9 mouse cellular contexts compared by ENCODE assay signal in genomic region chr12:8881736-8882135, GRCm38 (mm10). TPM values are rescaled to one million over a fixed set of nuclear protein-coding genes. Genes with fewer than 3 reads are reported as not detected.
DNase-seq lines count a peak whose midpoint lies in the region; ATAC-seq and TF ChIP-seq lines count a peak whose summit lies in the region.
"Had no signal": no experiment of that assay in that cellular context is flagged by ENCODE, and none has a peak within 500 bp of the region (broad histone marks: within the 10 kb centered on the region; RNA-seq: fewer than 3 reads in every experiment).

No protein-coding gene starts in this region.

- no peaks in the 10 kb centered on the region for H3K9me3 ChIP-seq in kidney, embryonic 16.5 days (ENCODE audit: low read length)
- H3K9me3 ChIP-seq in hindbrain, embryonic 16.5 days (ENCODE audit: control insufficient read depth, low read length) = no peaks in the 10 kb centered on the region
- H3K9me3 ChIP-seq: midbrain, embryonic 12.5 days had no signal

- H3K27ac ChIP-seq in kidney, embryonic 16.5 days (ENCODE audit: low read length) = no peak overlapping the region
- H3K27ac ChIP-seq in hindbrain, embryonic 16.5 days (ENCODE audit: low read depth, low read length) = no peak overlapping the region
- H3K27ac ChIP-seq: midbrain, embryonic 12.5 days had no signal

- CTCF ChIA-PET in Patski (lab: Charles Lee) = interaction anchor here (0.6 to 2.2 kb wide), 12 partner anchors 11 to 151 kb away, joined by 3 to 11 read pairs (median 4); partner anchors contain the start of gene Sdc1

- peak; percentile 78 for TF ChIP-seq CTCF in Patski (IDR thresholded peaks at IDR 0.05)

- H3K27me3 ChIP-seq in kidney, embryonic 16.5 days (ENCODE audit: insufficient read depth, low read length) = no peaks in the 10 kb centered on the region
- no peaks in the 10 kb centered on the region for H3K27me3 ChIP-seq in Patski
- H3K27me3 ChIP-seq in hindbrain, embryonic 16.5 days (replicated peaks; ENCODE audit: control insufficient read depth, insufficient read depth, low read length) = no peaks in the 10 kb centered on the region
- H3K27me3 ChIP-seq: midbrain, embryonic 12.5 days had no signal

- in situ Hi-C loops in Patski (cut with MboI; ENCODE audit: low pct_unique_long_range_greater_than_20kb) = no loop called here

- intact Hi-C loops in heart, postnatal 14 days (cut with DNase I) = loop anchor here (2.0 to 10.0 kb wide), 3 partner anchors 109 to 237 kb away; no protein-coding TSS in a partner anchor

- H3K4me2 ChIP-seq in kidney, embryonic 16.5 days (replicated peaks; ENCODE audit: low read depth, low read length) = no peak overlapping the region
- no peak overlapping the region for H3K4me2 ChIP-seq in hindbrain, embryonic 16.5 days (ENCODE audit: low read length)
- H3K4me2 ChIP-seq: midbrain, embryonic 12.5 days had no signal

- no peak for ATAC-seq in kidney, embryonic 16.5 days (ENCODE audit: low FRiP score, low TSS enrichment)
- no peak for ATAC-seq in Patski
- ATAC-seq in megakaryocyte-erythroid progenitor cell, adult 5-6 weeks (replicated peaks; ENCODE audit: low FRiP score, low TSS enrichment, poor library complexity, severe bottlenecking) = no peak
- no peak for ATAC-seq in hindbrain, embryonic 16.5 days

- WGBS in kidney, embryonic 16.5 days = 62% methylated on average over 4 of the region's 4 CpGs
- 73% methylated on average over 4 of the region's 4 CpGs for WGBS in hindbrain, embryonic 16.5 days

- H3K4me1 ChIP-seq in kidney, embryonic 16.5 days (ENCODE audit: insufficient read depth, low read length) = peaks cover 14% of the 10 kb centered on the region
- peaks cover 4% of the 10 kb centered on the region; the same call in 1 of the 2 replicates for H3K4me1 ChIP-seq in hindbrain, embryonic 16.5 days (ENCODE audit: control insufficient read depth, insufficient read depth, low read depth, low read length)

- DNase-seq in kidney, adult 11 months = peak; percentile 52
- DNase-seq in Patski (ENCODE audit: low read depth, low spot score) = no peak
- peak; percentile 48 to 59 for DNase-seq in heart, postnatal 14 days
- DNase-seq in lung, postnatal 10 days = peak; percentile 63
- no peak for DNase-seq in frontal cortex, postnatal 14 days (ENCODE audit: low spot score in 2 of 2)

- H3K4me3 ChIP-seq in kidney, embryonic 16.5 days (ENCODE audit: low read length) = no peak overlapping the region
- H3K4me3 ChIP-seq in hindbrain, embryonic 16.5 days (ENCODE audit: low read length) = no peak overlapping the region
- H3K4me3 ChIP-seq: midbrain, embryonic 12.5 days had no signal

- no peak overlapping the region for H3K9ac ChIP-seq in kidney, embryonic 16.5 days (replicated peaks; ENCODE audit: low read length)
- H3K9ac ChIP-seq in hindbrain, embryonic 16.5 days (ENCODE audit: low read depth, low read length) = no peak overlapping the region
- H3K9ac ChIP-seq: midbrain, embryonic 12.5 days had no signal

- no peaks in the 10 kb centered on the region for H3K36me3 ChIP-seq in kidney, embryonic 16.5 days (ENCODE audit: insufficient read depth, low read length)
- no peaks in the 10 kb centered on the region for H3K36me3 ChIP-seq in hindbrain, embryonic 16.5 days (ENCODE audit: control insufficient read depth, insufficient read depth, low read length)
- H3K36me3 ChIP-seq: midbrain, embryonic 12.5 days had no signal

- POLR2A ChIA-PET in Patski (lab: Charles Lee) = interaction anchor here (0.6 kb wide), 1 partner anchor 63 kb away, joined by 7 read pairs; no protein-coding TSS in a partner anchor

RNA-seq across cellular contexts. Expression of gene Laptm4a, which starts 39.7 kb away (rescaled TPM):
- 327 and 343 TPM in 2 replicates for polyA plus RNA-seq in kidney, embryonic 16.5 days (2015; fragmentation: Nextera tagmentation; extraction: Ambion mirVana)
- 550 TPM for polyA plus RNA-seq in Patski (2021)
- 100 to 1,000 TPM; 325 to 358 TPM for total RNA-seq in heart, postnatal 14 days (2021)
- total RNA-seq in megakaryocyte-erythroid progenitor cell, adult 5-6 weeks (2014; fragmentation: Nextera tagmentation) = 50.3 and 55.2 TPM in 2 replicates
- total RNA-seq in megakaryocyte-erythroid progenitor cell, adult 5-6 weeks (2017) = 104 and 135 TPM in 2 replicates
- polyA plus RNA-seq in hindbrain, embryonic 16.5 days (2015; fragmentation: Nextera tagmentation; extraction: Ambion mirVana) = 205 and 210 TPM in 2 replicates

Comparison
In these comparisons a context has a peak if more than half of its experiments do, and no peak if none do; other contexts are left out.
1. DNase-seq: peak in kidney, adult 11 months (single experiment), heart, postnatal 14 days (2 of 2) and lung, postnatal 10 days (single experiment); none in Patski (single experiment) and frontal cortex, postnatal 14 days (0 of 2).